Mouse (Mus musculus): ENCODE data around the gene Fam206a. TPM values are rescaled to one million over a fixed set of nuclear protein-coding genes. Genes with fewer than 3 reads are reported as not detected.

Fam206a gene
- polyA plus RNA-seq, 1 experiment: 6.8 TPM

DNA sequence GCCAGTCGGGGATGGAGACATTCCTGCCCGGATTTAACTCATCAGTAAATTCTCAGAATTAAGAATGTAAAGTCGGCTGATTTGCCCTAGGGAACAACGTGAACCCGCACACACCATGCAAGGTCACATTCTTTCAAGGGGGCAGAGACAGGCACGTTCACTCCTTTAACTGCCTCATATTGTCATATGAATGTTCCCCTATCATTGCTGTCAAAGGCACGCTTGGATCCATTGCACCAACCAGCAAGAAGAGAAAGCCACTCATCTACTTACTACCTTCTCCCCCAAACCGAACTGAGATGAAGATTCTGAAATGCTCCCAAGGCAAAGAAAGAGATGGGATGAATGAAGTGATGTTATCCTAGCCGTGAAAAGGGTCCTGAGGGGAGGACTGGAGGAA lies 56.6 kb downstream of the Fam206a start:
- no peak for TF ChIP-seq POLR2A (IDR thresholded peaks at IDR 0.05; ENCODE audit: borderline replicate concordance, low read depth, low read length)
- TF ChIP-seq CTCF (IDR thresholded peaks at IDR 0.05; ENCODE audit: low read depth, low read length): no peak
- Histone ChIP-seq H3K4me1 (ENCODE audit: control insufficient read depth, insufficient read depth, low read length) (no peaks in the 10 kb centered on the region), H3K4me3 (ENCODE audit: insufficient read depth, low read length) (no peak overlapping the region), H3K27ac (ENCODE audit: insufficient read depth, low read depth, low read length) (no peak overlapping the region)

Other genes with a start within 250 kb of the Fam206a start
- not detected in 2 replicates for gene Gm26657, start 62.3 kb upstream of the Fam206a start, polyA plus RNA-seq (2012; ENCODE audit: insufficient read depth, insufficient read length, missing spikeins)
- gene Actl7b, start 60.9 kb upstream of the Fam206a start, polyA plus RNA-seq (2012; ENCODE audit: insufficient read depth, insufficient read length, missing spikeins): 0.56 TPM in 1 of 2 replicates, not detected in the other
- not detected in 2 replicates for gene Actl7a, start 58.9 kb upstream of the Fam206a start, polyA plus RNA-seq (2012; ENCODE audit: insufficient read depth, insufficient read length, missing spikeins)
- 17.3 and 28.7 TPM in 2 replicates for gene Elp1, start within 50 bp of the Fam206a start, polyA plus RNA-seq (2012; ENCODE audit: insufficient read depth, insufficient read length, missing spikeins)
- gene Ctnnal1, start 62.8 kb downstream of the Fam206a start, polyA plus RNA-seq (2012; ENCODE audit: insufficient read depth, insufficient read length, missing spikeins): 1.3 and 1.4 TPM in 2 replicates
- 8.7 and 11.0 TPM in 2 replicates for gene Tmem245, start 145.1 kb downstream of the Fam206a start, polyA plus RNA-seq (2012; ENCODE audit: insufficient read depth, insufficient read length, missing spikeins)
- gene Frrs1l, start 188.0 kb downstream of the Fam206a start, polyA plus RNA-seq (2012; ENCODE audit: insufficient read depth, insufficient read length, missing spikeins): not detected in 2 replicates

Data from bone marrow macrophage, adult 2 months (primary cell).